Mouse (Mus musculus) midbrain, embryonic 15.5 days (tissue): ENCODE data around the gene Eaf2. TPM values are rescaled to one million over a fixed set of nuclear protein-coding genes. Genes with fewer than 3 reads are reported as not detected.

Source experiments
- ATAC-seq: fragments of 200-750 bp; cut with Nextera tagmentation; replicated peaks from 2 replicates; pipeline ENCODE4 v1.8.0; 2017; ENCODE audit warnings: moderate TSS enrichment
- H3K27ac ChIP-seq: fragments of 300-500 bp; sonication (generic); 2 replicates; pipeline ENCODE4 v1.5.1; 2015; ENCODE audit warnings: mild to moderate bottlenecking, inconsistent platforms
- H3K27me3 ChIP-seq: fragments of 300-500 bp; sonication (generic); replicated peaks from 2 replicates; pipeline ENCODE4 v1.6.1; 2015; ENCODE audit warnings: inconsistent platforms
- H3K36me3 ChIP-seq: fragments of 300-500 bp; sonication (generic); replicated peaks from 2 replicates; pipeline ENCODE4 v1.6.1; 2015; ENCODE audit warnings: inconsistent platforms
- H3K4me1 ChIP-seq: fragments of 300-500 bp; sonication (generic); 2 replicates; pipeline ENCODE4 v1.6.1; 2015; ENCODE audit warnings: inconsistent platforms
- H3K4me2 ChIP-seq: fragments of 300-500 bp; sonication (generic); 2 replicates; pipeline ENCODE4 v1.6.1; 2015; ENCODE audit warnings: inconsistent platforms, mild to moderate bottlenecking, moderate library complexity
- H3K4me3 ChIP-seq: fragments of 300-500 bp; sonication (generic); 2 replicates; pipeline ENCODE4 v1.5.1; 2015; ENCODE audit warnings: mild to moderate bottlenecking, inconsistent platforms
- H3K9ac ChIP-seq: fragments of 300-500 bp; sonication (generic); 2 replicates; pipeline ENCODE4 v1.6.1; 2015; ENCODE audit warnings: mild to moderate bottlenecking, inconsistent platforms
- H3K9me3 ChIP-seq: fragments of 300-500 bp; sonication (generic); 2 replicates; pipeline ENCODE4 v1.6.1; 2016; ENCODE audit warnings: inconsistent platforms
- WGBS: fragments of 180-500 bp; shearing (Covaris S2); methylation state at CpG from one replicate; pipeline ENCODE4 v1.1.7; 2015; ENCODE audit warnings: mixed read lengths; 5-methylcytosine and 5-hydroxymethylcytosine counted together
- polyA plus RNA-seq: library from polyadenylated mRNA; unstranded; fragments of >200 nt; fragmentation: Nextera tagmentation; extraction: Ambion mirVana; gene quantifications from 2 replicates; pipeline ENCODE4 v1.2.1, GENCODE M21; 2015

The Eaf2 gene
- 0.43 and 0.45 TPM in 2 replicates for polyA plus RNA-seq

GRCm38 (mm10) chr16:36874583-36875275, at the start of gene Eaf2, which contains the start of gene Golgb1:
Eaf2 (minus strand) TSS chr16:36875003.
Golgb1 (plus strand) TSS chr16:36875140.
- under 1% methylated on average over 43 of the region's 43 CpGs for WGBS
- Histone ChIP-seq H3K4me3 (peak within 1 kb of the TSS; percentile 86), H3K9me3 (no peaks in the 10 kb centered on the region), H3K9ac (peak within 1 kb of the TSS; percentile 76), H3K4me2 (peak within 1 kb of the TSS; percentile 76), H3K4me1 (peaks cover 26% of the 10 kb centered on the region), H3K27me3 (no peaks in the 10 kb centered on the region), H3K27ac (peak within 1 kb of the TSS; percentile 82), H3K36me3 (peaks cover 12% of the 10 kb centered on the region)
- peak; percentile 100 for ATAC-seq

- Histone ChIP-seq H3K27me3 (no peaks in the 10 kb centered on the region), H3K36me3 (peaks cover 46% of the 10 kb centered on the region), H3K9me3 (no peaks in the 10 kb centered on the region), H3K4me2 (no peak overlapping the region), H3K9ac (no peak overlapping the region), H3K27ac (no peak overlapping the region), H3K4me3 (no peak overlapping the region), H3K4me1 (no peaks in the 10 kb centered on the region)
- WGBS: 94% methylated on average over 8 of the region's 8 CpGs
- no peak for ATAC-seq
These were observed 49.5 kb upstream of the Eaf2 start for GRCm38 (mm10) chr16:36924312-36924711.

GRCm38 (mm10) chr16:36921980-36922379, 47.2 kb upstream of the Eaf2 start:
- H3K27ac ChIP-seq: no peak overlapping the region
- ATAC-seq: no peak
- H3K4me1 ChIP-seq: no peaks in the 10 kb centered on the region
- no peak overlapping the region for H3K4me3 ChIP-seq
- H3K27me3 ChIP-seq: no peaks in the 10 kb centered on the region
- H3K9me3 ChIP-seq: no peaks in the 10 kb centered on the region
- H3K36me3 ChIP-seq: peaks cover 48% of the 10 kb centered on the region
- H3K9ac ChIP-seq: no peak overlapping the region
- WGBS: 89% methylated on average over 6 of the region's 6 CpGs
- no peak overlapping the region for H3K4me2 ChIP-seq

GRCm38 (mm10) chr16:36921067-36921613, 46.3 kb upstream of the Eaf2 start:
- 93% methylated on average over 8 of the region's 8 CpGs for WGBS
- Histone ChIP-seq H3K36me3 (peaks cover 42% of the 10 kb centered on the region), H3K9ac (no peak overlapping the region), H3K4me2 (no peak overlapping the region), H3K27ac (no peak overlapping the region), H3K4me3 (no peak overlapping the region), H3K9me3 (no peaks in the 10 kb centered on the region), H3K27me3 (no peaks in the 10 kb centered on the region), H3K4me1 (no peaks in the 10 kb centered on the region)
- ATAC-seq: no peak

- Histone ChIP-seq H3K4me1 (no peaks in the 10 kb centered on the region), H3K36me3 (peaks cover 35% of the 10 kb centered on the region), H3K4me2 (no peak overlapping the region), H3K27ac (no peak overlapping the region), H3K9me3 (no peaks in the 10 kb centered on the region), H3K27me3 (no peaks in the 10 kb centered on the region), H3K4me3 (no peak overlapping the region), H3K9ac (no peak overlapping the region)
- ATAC-seq: no peak
- WGBS: 90% methylated on average over 3 of the region's 3 CpGs
These were observed 45.6 kb upstream of the Eaf2 start for GRCm38 (mm10) chr16:36920410-36920809.

GRCm38 (mm10) chr16:36918505-36918904, 43.7 kb upstream of the Eaf2 start:
- 95% methylated on average over 10 of the region's 10 CpGs for WGBS
- H3K27me3 ChIP-seq: no peaks in the 10 kb centered on the region
- H3K27ac ChIP-seq: no peak overlapping the region
- H3K9ac ChIP-seq: no peak overlapping the region
- no peak for ATAC-seq
- peaks cover 40% of the 10 kb centered on the region for H3K36me3 ChIP-seq
- H3K4me2 ChIP-seq: no peak overlapping the region
- no peaks in the 10 kb centered on the region for H3K4me1 ChIP-seq
- H3K4me3 ChIP-seq: no peak overlapping the region
- no peaks in the 10 kb centered on the region for H3K9me3 ChIP-seq

GRCm38 (mm10) chr16:36914195-36914594, 39.4 kb upstream of the Eaf2 start:
- ATAC-seq: no peak
- H3K4me2 ChIP-seq: no peak overlapping the region
- H3K27me3 ChIP-seq: no peaks in the 10 kb centered on the region
- no peak overlapping the region for H3K9ac ChIP-seq
- H3K4me3 ChIP-seq: no peak overlapping the region
- H3K4me1 ChIP-seq: no peaks in the 10 kb centered on the region
- no peak overlapping the region for H3K27ac ChIP-seq
- H3K36me3 ChIP-seq: peaks cover 47% of the 10 kb centered on the region
- no peaks in the 10 kb centered on the region for H3K9me3 ChIP-seq
- WGBS: 84% methylated on average over 5 of the region's 5 CpGs

- H3K27ac ChIP-seq: no peak overlapping the region
- no peak overlapping the region for H3K4me2 ChIP-seq
- ATAC-seq: no peak
- no peaks in the 10 kb centered on the region for H3K27me3 ChIP-seq
- 93% methylated on average over 13 of the region's 13 CpGs for WGBS
- H3K9me3 ChIP-seq: no peaks in the 10 kb centered on the region
- H3K4me1 ChIP-seq: no peaks in the 10 kb centered on the region
- no peak overlapping the region for H3K4me3 ChIP-seq
- no peak overlapping the region for H3K9ac ChIP-seq
- peaks cover 38% of the 10 kb centered on the region for H3K36me3 ChIP-seq
These were observed 37.5 kb upstream of the Eaf2 start for GRCm38 (mm10) chr16:36912311-36912710.

GRCm38 (mm10) chr16:36911909-36912308, 37.1 kb upstream of the Eaf2 start:
- Histone ChIP-seq H3K36me3 (peaks cover 36% of the 10 kb centered on the region), H3K27me3 (no peaks in the 10 kb centered on the region)
- 89% methylated on average over 10 of the region's 10 CpGs for WGBS

GRCm38 (mm10) chr16:36903156-36903555, 28.4 kb upstream of the Eaf2 start:
- no peak for ATAC-seq
- WGBS: 95% methylated on average over 5 of the region's 5 CpGs
- Histone ChIP-seq H3K4me1 (no peaks in the 10 kb centered on the region), H3K9ac (no peak overlapping the region), H3K27ac (no peak overlapping the region), H3K4me3 (no peak overlapping the region), H3K4me2 (no peak overlapping the region), H3K36me3 (peaks cover 32% of the 10 kb centered on the region), H3K9me3 (no peaks in the 10 kb centered on the region), H3K27me3 (no peaks in the 10 kb centered on the region)

More at GRCm38 (mm10) chr16:36911909-36912308, 37.1 kb upstream of the Eaf2 start:
- H3K9me3 ChIP-seq: no peaks in the 10 kb centered on the region
- H3K9ac ChIP-seq: no peak overlapping the region
- no peak overlapping the region for H3K27ac ChIP-seq
- H3K4me1 ChIP-seq: no peaks in the 10 kb centered on the region
- H3K4me3 ChIP-seq: no peak overlapping the region
- ATAC-seq: no peak
- H3K4me2 ChIP-seq: no peak overlapping the region

- no peaks in the 10 kb centered on the region for H3K27me3 ChIP-seq
- H3K9me3 ChIP-seq: no peaks in the 10 kb centered on the region
- ATAC-seq: no peak
- no peak overlapping the region for H3K9ac ChIP-seq
- peaks cover 44% of the 10 kb centered on the region for H3K36me3 ChIP-seq
- no peak overlapping the region for H3K27ac ChIP-seq
- H3K4me1 ChIP-seq: no peaks in the 10 kb centered on the region
- 95% methylated on average over 6 of the region's 6 CpGs for WGBS
- no peak overlapping the region for H3K4me3 ChIP-seq
- H3K4me2 ChIP-seq: no peak overlapping the region
These were observed 21.9 kb upstream of the Eaf2 start for GRCm38 (mm10) chr16:36896712-36897111.

- Histone ChIP-seq H3K4me3 (no peak overlapping the region), H3K36me3 (peaks cover 55% of the 10 kb centered on the region), H3K9ac (no peak overlapping the region), H3K27ac (no peak overlapping the region), H3K4me2 (no peak overlapping the region), H3K4me1 (no peaks in the 10 kb centered on the region), H3K9me3 (no peaks in the 10 kb centered on the region), H3K27me3 (no peaks in the 10 kb centered on the region)
- WGBS: 87% methylated on average over 10 of the region's 10 CpGs
- no peak for ATAC-seq
These were observed 18.5 kb upstream of the Eaf2 start for GRCm38 (mm10) chr16:36893317-36893716.

- H3K36me3 ChIP-seq: peaks cover 45% of the 10 kb centered on the region
- no peak overlapping the region for H3K4me2 ChIP-seq
- ATAC-seq: no peak
- WGBS: 96% methylated on average over 4 of the region's 4 CpGs
- H3K27me3 ChIP-seq: no peaks in the 10 kb centered on the region
- H3K4me3 ChIP-seq: no peak overlapping the region
- H3K9me3 ChIP-seq: no peaks in the 10 kb centered on the region
- no peak overlapping the region for H3K27ac ChIP-seq
- H3K9ac ChIP-seq: no peak overlapping the region
- H3K4me1 ChIP-seq: no peaks in the 10 kb centered on the region
These were observed 16.6 kb upstream of the Eaf2 start for GRCm38 (mm10) chr16:36891415-36891814.
